Mouse (Mus musculus) retina, postnatal 1 day (tissue): ENCODE data around the gene Pappa2.

Source experiments
- DNase-seq: peaks from one replicate; pipeline ENCODE4 v3.0.0-alpha.2; 2012

Gene Pappa2

GRCm38 (mm10) chr1:158764211-158764610 is 216.1 kb downstream of the Pappa2 start:
- no peak for DNase-seq

- DNase-seq = no peak
These were observed 231.8 kb downstream of the Pappa2 start for GRCm38 (mm10) chr1:158748356-158749096.

GRCm38 (mm10) chr1:158741449-158741848 is 238.8 kb downstream of the Pappa2 start:
- no peak for DNase-seq

- DNase-seq = no peak
These were observed 239.3 kb downstream of the Pappa2 start for GRCm38 (mm10) chr1:158740949-158741348.

- DNase-seq = no peak
These were observed 240.0 kb downstream of the Pappa2 start for GRCm38 (mm10) chr1:158740161-158740766.

- no peak for DNase-seq
These were observed 241.0 kb downstream of the Pappa2 start for GRCm38 (mm10) chr1:158739132-158739919.

- DNase-seq = no peak
These were observed 247.3 kb downstream of the Pappa2 start for GRCm38 (mm10) chr1:158732868-158733496.

- peak; percentile 18 for DNase-seq
These were observed 266.8 kb downstream of the Pappa2 start for GRCm38 (mm10) chr1:158713301-158714095.

GRCm38 (mm10) chr1:158701336-158701735 is 279.0 kb downstream of the Pappa2 start:
- DNase-seq = no peak

- no peak for DNase-seq
These were observed 280.1 kb downstream of the Pappa2 start for GRCm38 (mm10) chr1:158700147-158700546.

- DNase-seq = no peak
These were observed 281.0 kb downstream of the Pappa2 start for GRCm38 (mm10) chr1:158699276-158699675.

- DNase-seq = no peak
These were observed 282.3 kb downstream of the Pappa2 start for GRCm38 (mm10) chr1:158697859-158698569.

GRCm38 (mm10) chr1:158697423-158697822 is 282.9 kb downstream of the Pappa2 start:
- DNase-seq = no peak

- no peak for DNase-seq
These were observed 292.6 kb downstream of the Pappa2 start for GRCm38 (mm10) chr1:158687726-158688125.

GRCm38 (mm10) chr1:158669971-158670592 is 310.2 kb downstream of the Pappa2 start:
- DNase-seq = peak; percentile 67

GRCm38 (mm10) chr1:158666001-158666400 is 314.3 kb downstream of the Pappa2 start:
- no peak for DNase-seq
